Mouse (Mus musculus): ENCODE results near the gene Rdm1.
A peak's percentile ranks its signal among the peaks of the same experiment; 100 is the strongest.

Rdm1 gene

DNA sequence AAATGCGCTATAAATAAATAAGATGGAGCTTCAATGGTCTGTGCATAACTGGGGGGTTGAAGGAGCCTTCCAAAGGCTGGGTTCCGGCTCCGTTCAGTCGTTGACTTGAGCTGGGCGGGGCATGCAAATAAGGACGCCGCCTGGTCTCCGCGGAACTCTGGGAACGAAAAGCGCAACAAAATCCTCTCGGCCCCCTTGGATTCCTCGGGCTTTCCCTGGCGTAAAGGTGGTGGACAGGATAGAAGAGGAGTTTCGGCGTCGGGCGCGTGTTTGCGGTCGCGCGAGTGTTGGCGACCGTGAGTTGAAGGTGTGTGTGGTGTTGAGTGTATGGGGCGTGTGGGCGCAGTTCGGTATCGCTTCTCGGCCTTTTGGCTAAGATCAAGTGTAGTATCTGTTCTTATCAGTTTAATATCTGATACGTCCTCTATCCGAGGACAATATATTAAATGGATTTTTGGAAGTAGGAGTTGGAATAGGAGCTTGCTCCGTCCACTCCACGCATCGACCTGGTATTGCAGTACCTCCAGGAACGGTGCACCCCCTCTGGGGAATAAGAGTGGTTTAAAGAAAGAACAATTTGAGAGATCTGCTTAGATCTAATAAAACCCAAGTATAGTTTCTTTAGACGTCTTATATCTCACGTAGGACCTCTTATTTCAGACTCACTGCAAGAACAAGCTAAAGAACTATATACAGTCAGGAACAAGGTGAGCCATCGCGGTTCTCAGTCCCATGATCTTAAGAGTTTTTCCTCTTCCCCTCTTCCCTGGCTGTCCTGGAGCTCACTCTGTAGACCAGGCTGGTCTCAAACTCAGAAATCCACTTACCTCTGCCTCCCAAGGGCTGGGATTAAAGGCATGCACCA lies 31.1 kb downstream of the Rdm1 start:
- DNase-seq (ENCODE audit: low read depth, low spot score): peak; percentile 82

- DNase-seq (ENCODE audit: low read depth, low spot score): peak; percentile 71
Observed at GRCm38 (mm10) chr11:101658751-101659558, 32.0 kb downstream of the Rdm1 start.

DNA sequence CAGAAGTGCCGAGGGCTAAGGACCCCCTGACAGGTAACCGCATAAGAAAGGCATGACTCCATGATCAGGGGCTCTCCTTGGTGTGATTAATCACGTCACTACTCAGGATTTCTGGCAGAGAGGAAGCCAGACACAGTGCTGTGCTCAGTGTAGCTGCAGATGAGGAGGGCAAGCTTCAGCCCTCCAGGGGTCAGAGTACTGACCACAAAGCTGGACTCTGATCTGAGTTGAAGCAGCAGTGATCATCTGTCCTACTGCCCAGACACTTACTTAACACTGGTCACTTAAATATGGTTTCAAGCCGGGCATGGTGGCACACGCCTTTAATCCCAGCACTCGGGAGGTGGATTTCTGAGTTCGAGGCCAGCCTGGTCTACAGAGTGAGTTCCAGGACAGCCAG lies 34.2 kb downstream of the Rdm1 start:
- DNase-seq (ENCODE audit: low read depth, low spot score): no peak

DNA sequence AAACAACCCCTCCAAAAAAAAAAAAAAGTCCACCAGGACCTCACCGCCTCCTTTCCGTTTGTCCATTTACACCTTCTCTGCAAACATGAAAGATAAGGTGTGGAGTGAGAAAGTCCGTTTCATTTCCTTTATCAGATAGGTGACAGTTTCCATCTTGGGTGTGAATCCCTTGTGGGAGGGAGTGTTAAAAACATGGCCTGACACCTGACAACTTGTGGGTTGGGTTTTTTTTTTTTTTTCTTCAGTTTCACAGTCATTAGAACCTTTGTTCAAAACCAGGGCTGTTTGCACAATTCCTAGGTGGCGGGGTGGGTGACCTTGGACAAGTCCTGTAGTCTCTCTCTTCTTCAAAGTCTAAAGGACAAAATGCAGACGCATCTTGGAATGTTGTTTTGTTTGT lies 34.8 kb downstream of the Rdm1 start:
- no peak for DNase-seq (ENCODE audit: low read depth, low spot score)

DNA sequence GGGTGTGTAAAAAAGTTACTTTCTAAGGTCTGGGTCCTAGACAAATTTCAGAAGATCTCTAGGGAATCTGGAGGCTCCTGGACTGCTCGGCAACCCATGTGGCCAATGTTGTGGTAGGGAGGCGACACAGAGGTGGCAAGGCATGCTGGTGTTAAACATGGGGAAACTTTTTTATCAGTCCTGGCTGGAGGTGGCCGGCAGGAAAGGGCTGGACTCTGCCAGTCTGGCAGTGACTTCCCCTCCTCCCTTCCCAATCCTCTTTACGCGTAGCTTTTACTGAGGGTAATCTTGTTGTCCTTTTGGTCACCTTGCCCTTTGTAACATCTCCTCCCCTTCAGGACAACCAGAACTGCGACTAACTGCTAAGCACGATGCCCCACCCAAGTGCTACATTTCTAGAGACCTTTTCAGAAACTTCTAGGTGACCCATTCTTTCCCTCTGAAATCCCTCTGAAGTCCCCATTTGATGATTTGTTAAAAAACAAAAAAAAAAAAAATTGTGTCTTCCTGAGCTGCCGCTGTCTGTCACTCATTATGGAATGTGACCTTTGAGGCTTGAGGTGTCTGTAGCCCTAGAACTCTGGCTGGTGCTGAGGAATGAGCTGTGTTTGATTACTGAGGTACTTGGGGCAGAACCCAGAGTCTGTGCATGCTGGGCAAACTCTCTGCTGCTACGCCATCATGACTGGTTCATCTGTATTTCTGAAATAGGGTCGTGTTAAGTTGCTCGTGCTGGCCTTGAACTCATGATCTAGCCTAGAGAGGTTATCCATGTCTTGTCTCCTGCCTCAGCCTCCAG lies 36.4 kb downstream of the Rdm1 start:
- no peak for DNase-seq (ENCODE audit: low read depth, low spot score)

DNA sequence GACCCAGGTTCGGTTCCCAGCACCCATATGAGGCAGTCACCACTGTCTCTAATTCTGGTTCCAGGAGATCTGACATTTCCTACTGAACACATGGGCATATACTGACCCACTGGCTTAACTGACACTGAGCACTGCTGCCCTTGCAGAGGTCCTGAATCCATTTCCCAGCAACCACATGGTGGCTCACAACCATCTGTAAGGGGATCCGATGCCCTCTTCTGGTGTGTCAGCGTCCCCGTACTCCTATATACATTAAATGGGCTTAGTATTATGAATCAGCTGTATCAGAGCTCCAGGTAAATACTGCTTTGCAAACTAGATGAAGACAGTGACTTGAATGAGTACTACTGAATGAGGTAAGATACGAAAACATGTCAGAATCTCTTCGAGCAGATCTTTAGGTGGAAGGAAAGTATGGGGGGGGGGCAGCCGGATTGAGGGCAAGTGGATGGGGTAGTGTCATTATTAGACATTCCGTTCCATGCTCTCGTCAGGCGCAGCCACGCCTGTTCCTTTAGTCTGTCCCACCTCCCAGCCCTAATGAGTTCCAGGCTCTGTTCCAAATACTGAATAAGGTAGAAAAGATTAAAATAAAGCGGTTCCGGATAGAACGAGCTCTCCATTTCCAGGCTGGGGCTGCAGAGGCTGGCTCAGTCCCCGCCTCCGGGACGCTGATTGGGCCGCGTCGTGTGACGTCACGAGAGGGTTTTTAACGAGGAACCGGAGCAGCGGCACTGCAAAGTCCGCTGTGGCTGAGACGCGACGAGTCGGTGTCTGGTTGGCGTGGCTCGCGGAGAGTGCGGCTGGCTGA lies 38.0 kb downstream of the Rdm1 start, which contains the start of gene Arl4d:
Gene Arl4d (plus strand): TSS at position 717 of the 811 bp plus-strand sequence.
- peak; percentile 88 for DNase-seq (ENCODE audit: low read depth, low spot score)

DNA sequence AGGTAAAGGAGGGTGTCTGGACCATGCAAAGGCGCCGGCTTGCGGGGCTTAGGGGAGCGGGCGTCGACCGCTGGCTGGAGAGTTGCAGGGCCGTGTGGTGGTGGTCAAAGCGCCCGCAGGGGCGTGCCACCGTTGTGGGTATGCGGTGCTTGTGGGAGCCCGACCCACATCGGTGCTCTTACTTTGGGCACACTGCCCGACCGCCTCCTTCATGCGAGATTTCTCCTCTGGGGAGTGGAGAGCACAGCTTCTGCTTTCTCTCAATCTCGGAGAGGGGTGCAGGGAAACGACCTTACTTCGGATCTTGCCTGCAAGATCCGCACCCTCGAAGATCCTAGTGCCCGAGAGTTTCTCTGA lies 38.6 kb downstream of the Rdm1 start:
- DNase-seq (ENCODE audit: low read depth, low spot score): no peak

DNA sequence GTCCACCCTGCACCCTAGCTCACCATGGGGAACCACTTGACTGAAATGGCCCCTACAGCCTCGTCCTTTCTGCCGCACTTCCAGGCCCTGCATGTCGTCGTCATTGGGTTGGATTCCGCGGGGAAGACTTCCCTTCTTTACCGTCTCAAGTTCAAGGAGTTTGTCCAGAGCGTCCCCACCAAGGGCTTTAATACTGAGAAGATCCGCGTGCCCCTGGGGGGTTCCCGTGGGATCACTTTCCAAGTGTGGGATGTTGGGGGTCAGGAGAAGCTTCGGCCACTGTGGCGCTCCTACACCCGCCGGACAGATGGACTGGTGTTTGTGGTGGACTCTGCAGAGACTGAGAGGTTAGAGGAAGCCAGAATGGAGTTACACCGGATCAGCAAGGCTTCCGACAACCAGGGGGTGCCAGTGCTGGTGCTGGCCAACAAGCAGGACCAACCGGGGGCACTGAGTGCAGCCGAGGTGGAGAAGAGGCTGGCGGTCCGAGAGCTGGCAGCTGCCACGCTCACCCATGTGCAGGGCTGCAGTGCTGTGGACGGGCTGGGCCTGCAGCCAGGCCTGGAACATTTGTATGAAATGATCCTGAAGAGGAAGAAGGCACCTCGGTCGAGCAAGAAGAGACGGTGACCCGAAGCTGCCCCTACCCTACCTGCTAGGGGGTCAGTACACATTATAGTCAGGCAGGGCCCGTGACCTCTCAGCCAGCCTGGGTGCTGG lies 39.8 kb downstream of the Rdm1 start:
- DNase-seq (ENCODE audit: low read depth, low spot score): no peak

GRCm38 (mm10) chr11:101667871-101668532 lies 41.0 kb downstream of the Rdm1 start:
- DNase-seq (ENCODE audit: low read depth, low spot score): no peak

GRCm38 (mm10) chr11:101668546-101669261 lies 41.7 kb downstream of the Rdm1 start:
- no peak for DNase-seq (ENCODE audit: low read depth, low spot score)

DNA sequence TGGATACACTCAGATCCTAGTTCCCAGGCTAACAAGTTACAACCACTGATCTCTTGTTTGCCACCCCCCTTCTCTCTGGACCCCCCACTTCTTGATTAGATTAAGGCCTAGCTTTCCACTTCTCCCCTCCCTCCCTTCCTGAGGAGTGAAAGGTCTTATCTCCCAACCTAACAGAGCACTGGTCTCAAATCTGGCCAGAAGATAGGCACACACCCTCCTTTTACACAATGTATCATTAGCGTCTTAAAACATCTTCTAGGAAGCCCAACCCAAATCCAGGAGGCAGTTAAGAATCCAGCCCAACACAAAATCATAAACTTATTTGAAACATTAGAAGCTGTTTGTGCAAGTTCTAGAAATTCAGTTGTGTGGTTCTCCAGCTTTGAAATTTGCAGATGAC lies 43.3 kb downstream of the Rdm1 start:
- no peak for DNase-seq (ENCODE audit: low read depth, low spot score)

DNA sequence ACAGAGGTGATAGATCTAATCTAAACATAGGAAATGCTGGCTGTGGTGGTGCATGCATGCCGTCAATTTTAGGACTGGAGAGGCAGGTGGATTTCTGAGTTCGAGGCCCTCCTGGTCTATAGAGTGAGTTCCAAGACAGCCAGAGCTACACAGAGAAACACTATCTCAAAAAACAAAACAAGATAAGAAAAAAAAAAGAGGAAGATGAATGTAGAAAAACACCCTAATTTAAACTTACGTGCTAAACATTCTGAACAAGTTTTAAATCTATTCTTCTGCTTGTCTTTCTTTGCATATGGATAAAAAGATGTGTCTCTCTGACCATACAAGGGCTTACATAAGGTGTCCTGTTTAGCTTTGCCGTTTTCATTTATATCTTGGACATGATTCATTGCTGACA lies 44.3 kb downstream of the Rdm1 start:
- DNase-seq (ENCODE audit: low read depth, low spot score): no peak

GRCm38 (mm10) chr11:101673010-101673642 lies 46.1 kb downstream of the Rdm1 start:
- DNase-seq (ENCODE audit: low read depth, low spot score): no peak

DNA sequence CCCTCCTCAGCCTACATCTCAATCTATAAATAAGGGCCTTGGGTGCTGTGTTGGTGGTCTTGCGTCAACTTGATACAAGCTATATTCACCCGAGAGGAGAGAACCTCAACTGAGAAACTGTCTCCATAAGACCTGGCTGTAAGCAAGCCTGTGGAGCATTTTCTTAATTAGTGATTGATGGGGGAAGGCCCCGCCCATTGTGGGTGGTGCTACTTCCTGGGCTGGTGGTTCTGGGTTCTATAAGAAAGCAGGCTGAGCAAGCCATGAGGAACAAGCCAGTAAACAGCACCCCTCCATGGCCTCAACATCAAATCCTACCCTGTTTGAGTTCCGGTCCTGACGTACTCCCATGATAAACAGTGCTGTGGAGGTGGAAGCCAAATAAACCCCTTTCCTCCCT lies 47.1 kb downstream of the Rdm1 start:
- no peak for DNase-seq (ENCODE audit: low read depth, low spot score)

GRCm38 (mm10) chr11:101675349-101675748 lies 48.4 kb downstream of the Rdm1 start:
- DNase-seq (ENCODE audit: low read depth, low spot score): no peak

GRCm38 (mm10) chr11:101677655-101678054 lies 50.7 kb downstream of the Rdm1 start:
- DNase-seq (ENCODE audit: low read depth, low spot score): no peak

GRCm38 (mm10) chr11:101678770-101679169 lies 51.8 kb downstream of the Rdm1 start:
- no peak for DNase-seq (ENCODE audit: low read depth, low spot score)

GRCm38 (mm10) chr11:101679907-101680306 lies 52.9 kb downstream of the Rdm1 start:
- DNase-seq (ENCODE audit: low read depth, low spot score): no peak
